Mouse (Mus musculus) bone marrow, adult 2 months (tissue): ENCODE results near the gene Timm13.

Source experiments
- CTCF ChIP-seq: fragments of 200-500 bp; IDR thresholded peaks from 2 replicates; pipeline ENCODE4 v1.5.1; 2011; ENCODE audit warnings: low read length, control low read depth; ENCODE audit not compliant: control insufficient read depth, insufficient read depth
- POLR2A ChIP-seq: fragments of 200-500 bp; IDR thresholded peaks from 2 replicates; pipeline ENCODE4 v1.6.1; 2011; ENCODE audit warnings: low read depth, mild to moderate bottlenecking, control low read depth, low read length, borderline replicate concordance; ENCODE audit not compliant: control insufficient read depth

DNA sequence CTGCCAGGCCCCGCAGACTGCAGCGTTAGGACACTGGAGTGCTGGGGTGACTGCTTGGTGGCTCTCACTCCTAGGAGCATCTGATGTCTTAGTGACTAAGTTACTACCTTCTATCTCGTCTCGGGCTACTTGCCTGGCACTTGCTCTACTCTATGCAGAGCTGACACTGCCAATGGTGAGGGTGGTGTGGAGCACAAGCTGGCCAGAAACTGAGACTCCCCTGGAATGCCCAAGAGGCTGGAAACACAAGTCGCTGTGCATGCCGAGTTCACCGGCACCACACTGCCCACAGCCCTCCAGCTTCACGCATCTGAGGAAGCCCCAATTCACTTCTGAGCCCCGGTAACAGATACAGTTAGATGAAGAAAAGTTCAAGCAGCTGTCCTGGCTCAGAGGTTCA, 26.7 kb downstream of the Timm13 start:
- no peak for TF ChIP-seq CTCF
- TF ChIP-seq POLR2A, result no peak
